Mouse (Mus musculus): ENCODE measurements at regions not wholly inside any gene's neighbourhood (a gene's known extent, or its start where the extent isn't known, plus 50 kb on each side); places are given as distances from the start of the nearest gene placed in this dataset.

GRCm38 (mm10) chr5:119596295-119596993, 74.0 kb upstream of the Tbx3 start:
- no peak for TF ChIP-seq CTCF (IDR thresholded peaks at IDR 0.05; ENCODE audit: low read depth)
- no peak for DNase-seq (ENCODE audit: low spot score)
- 93% methylated on average over 19 of the region's 19 CpGs for WGBS
- H3K36me3 ChIP-seq (ENCODE audit: insufficient read depth, low read length): no peaks in the 10 kb centered on the region
- no peaks in the 10 kb centered on the region for H3K27me3 ChIP-seq (ENCODE audit: insufficient read depth, low read length)
- no peak overlapping the region for H3K4me2 ChIP-seq (ENCODE audit: low read depth, low read length)
- H3K27ac ChIP-seq: no peak overlapping the region
- ATAC-seq: no peak
- H3K4me1 ChIP-seq (ENCODE audit: insufficient read depth, low read length): no peaks in the 10 kb centered on the region
- no peak overlapping the region for H3K9ac ChIP-seq (replicated peaks; ENCODE audit: low read length)
- no peaks in the 10 kb centered on the region for H3K9me3 ChIP-seq (ENCODE audit: low read length)
- no peak overlapping the region for H3K4me3 ChIP-seq (ENCODE audit: low read length)

- no peaks in the 10 kb centered on the region for H3K36me3 ChIP-seq (ENCODE audit: insufficient read depth, low read length)
- ATAC-seq (no peak), DNase-seq (ENCODE audit: low spot score) (no peak)
- H3K27ac ChIP-seq: no peak overlapping the region
- no peaks in the 10 kb centered on the region for H3K27me3 ChIP-seq (ENCODE audit: insufficient read depth, low read length)
- 86% methylated on average over 7 of the region's 8 CpGs for WGBS
- TF ChIP-seq CTCF (IDR thresholded peaks at IDR 0.05; ENCODE audit: low read depth): no peak
- H3K4me3 ChIP-seq (ENCODE audit: low read length): no peak overlapping the region
- H3K9ac ChIP-seq (replicated peaks; ENCODE audit: low read length): no peak overlapping the region
- no peaks in the 10 kb centered on the region for H3K9me3 ChIP-seq (ENCODE audit: low read length)
- no peak overlapping the region for H3K4me2 ChIP-seq (ENCODE audit: low read depth, low read length)
- no peaks in the 10 kb centered on the region for H3K4me1 ChIP-seq (ENCODE audit: insufficient read depth, low read length)
Measured at GRCm38 (mm10) chr5:119596994-119597391, 73.5 kb upstream of the Tbx3 start.

GRCm38 (mm10) chr5:119597530-119597929, 72.9 kb upstream of the Tbx3 start:
- Histone ChIP-seq H3K36me3 (ENCODE audit: insufficient read depth, low read length) (no peaks in the 10 kb centered on the region), H3K4me2 (ENCODE audit: low read depth, low read length) (no peak overlapping the region), H3K9me3 (ENCODE audit: low read length) (no peaks in the 10 kb centered on the region), H3K27me3 (ENCODE audit: insufficient read depth, low read length) (no peaks in the 10 kb centered on the region), H3K9ac (replicated peaks; ENCODE audit: low read length) (no peak overlapping the region), H3K4me3 (ENCODE audit: low read length) (no peak overlapping the region), H3K27ac (no peak overlapping the region), H3K4me1 (ENCODE audit: insufficient read depth, low read length) (no peaks in the 10 kb centered on the region)
- 92% methylated on average over 3 of the region's 3 CpGs for WGBS
- TF ChIP-seq CTCF (IDR thresholded peaks at IDR 0.05; ENCODE audit: low read depth): no peak
- DNase-seq (ENCODE audit: low spot score): no peak
- ATAC-seq: no peak

- Histone ChIP-seq H3K9ac (replicated peaks; ENCODE audit: low read length) (no peak overlapping the region), H3K4me2 (ENCODE audit: low read depth, low read length) (no peak overlapping the region), H3K36me3 (ENCODE audit: insufficient read depth, low read length) (no peaks in the 10 kb centered on the region), H3K9me3 (ENCODE audit: low read length) (no peaks in the 10 kb centered on the region), H3K27me3 (ENCODE audit: insufficient read depth, low read length) (no peaks in the 10 kb centered on the region), H3K4me1 (ENCODE audit: insufficient read depth, low read length) (no peaks in the 10 kb centered on the region), H3K27ac (no peak overlapping the region), H3K4me3 (ENCODE audit: low read length) (no peak overlapping the region)
- 65% methylated on average over 10 of the region's 10 CpGs for WGBS
- DNase-seq (ENCODE audit: low spot score) (no peak), ATAC-seq (no peak)
- TF ChIP-seq CTCF (IDR thresholded peaks at IDR 0.05; ENCODE audit: low read depth): no peak
Measured at GRCm38 (mm10) chr5:119598166-119598565, 72.3 kb upstream of the Tbx3 start.

- no peak overlapping the region for H3K4me3 ChIP-seq (ENCODE audit: low read length)
- H3K4me2 ChIP-seq (ENCODE audit: low read depth, low read length): no peak overlapping the region
- no peak for ATAC-seq
- H3K9me3 ChIP-seq (ENCODE audit: low read length): no peaks in the 10 kb centered on the region
- no peak for DNase-seq (ENCODE audit: low spot score)
- no peaks in the 10 kb centered on the region for H3K27me3 ChIP-seq (ENCODE audit: insufficient read depth, low read length)
- TF ChIP-seq CTCF (IDR thresholded peaks at IDR 0.05; ENCODE audit: low read depth): no peak
- H3K36me3 ChIP-seq (ENCODE audit: insufficient read depth, low read length): no peaks in the 10 kb centered on the region
- no peak overlapping the region for H3K9ac ChIP-seq (replicated peaks; ENCODE audit: low read length)
- H3K4me1 ChIP-seq (ENCODE audit: insufficient read depth, low read length): no peaks in the 10 kb centered on the region
- WGBS: 91% methylated on average over 5 of the region's 5 CpGs
- no peak overlapping the region for H3K27ac ChIP-seq
Measured at GRCm38 (mm10) chr5:119601390-119601789, 69.1 kb upstream of the Tbx3 start.

GRCm38 (mm10) chr5:119602001-119602400, 68.5 kb upstream of the Tbx3 start:
- no peak for ATAC-seq
- H3K36me3 ChIP-seq (ENCODE audit: insufficient read depth, low read length): no peaks in the 10 kb centered on the region
- TF ChIP-seq CTCF (IDR thresholded peaks at IDR 0.05; ENCODE audit: low read depth): no peak
- no peak for DNase-seq (ENCODE audit: low spot score)
- H3K27me3 ChIP-seq (ENCODE audit: insufficient read depth, low read length): no peaks in the 10 kb centered on the region
- no peak overlapping the region for H3K9ac ChIP-seq (replicated peaks; ENCODE audit: low read length)
- WGBS: 91% methylated on average over 16 of the region's 16 CpGs
- H3K4me2 ChIP-seq (ENCODE audit: low read depth, low read length): no peak overlapping the region
- no peaks in the 10 kb centered on the region for H3K4me1 ChIP-seq (ENCODE audit: insufficient read depth, low read length)
- no peak overlapping the region for H3K27ac ChIP-seq
- H3K4me3 ChIP-seq (ENCODE audit: low read length): no peak overlapping the region
- H3K9me3 ChIP-seq (ENCODE audit: low read length): no peaks in the 10 kb centered on the region

- no peak for DNase-seq (ENCODE audit: low spot score)
- no peak overlapping the region for H3K4me2 ChIP-seq (ENCODE audit: low read depth, low read length)
Measured at GRCm38 (mm10) chr5:119605444-119605843, 65.0 kb upstream of the Tbx3 start.

More at GRCm38 (mm10) chr5:119605444-119605843, 65.0 kb upstream of the Tbx3 start:
- H3K4me3 ChIP-seq (ENCODE audit: low read length): no peak overlapping the region
- no peak overlapping the region for H3K27ac ChIP-seq
- no peaks in the 10 kb centered on the region for H3K27me3 ChIP-seq (ENCODE audit: insufficient read depth, low read length)
- WGBS: 35% methylated on average over 7 of the region's 7 CpGs
- TF ChIP-seq CTCF (IDR thresholded peaks at IDR 0.05; ENCODE audit: low read depth): no peak
- no peaks in the 10 kb centered on the region for H3K9me3 ChIP-seq (ENCODE audit: low read length)
- ATAC-seq: no peak
- no peak overlapping the region for H3K9ac ChIP-seq (replicated peaks; ENCODE audit: low read length)
- H3K4me1 ChIP-seq (ENCODE audit: insufficient read depth, low read length): no peaks in the 10 kb centered on the region
- no peaks in the 10 kb centered on the region for H3K36me3 ChIP-seq (ENCODE audit: insufficient read depth, low read length)
